Comparison of ENCODE assay signal across 8 mouse cellular contexts in the genomic region with DNA sequence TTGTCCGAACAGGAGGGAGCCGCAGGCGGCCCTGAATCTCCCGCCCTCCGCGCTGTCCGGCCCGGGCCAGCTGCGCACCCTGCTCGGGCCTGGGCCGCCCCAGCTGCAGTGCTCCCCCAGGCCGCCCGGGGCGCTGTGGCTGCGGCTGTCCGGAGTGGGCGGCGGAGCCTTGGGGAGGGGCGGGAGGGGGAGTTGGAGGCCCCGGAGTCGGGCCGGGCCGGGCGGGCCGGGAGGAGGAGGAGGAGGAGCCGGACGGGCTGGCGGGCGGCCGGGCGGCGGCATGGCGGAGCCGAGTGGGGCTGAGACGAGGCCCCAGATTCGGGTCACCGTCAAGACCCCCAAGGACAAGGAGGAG. TPM values are rescaled to one million over a fixed set of nuclear protein-coding genes. Genes with fewer than 3 reads are reported as not detected.
DNase-seq lines count a peak whose midpoint lies in the region; ATAC-seq and TF ChIP-seq lines count a peak whose summit lies in the region.

A gene (plus strand): TSS at position 234 of the 355 bp plus-strand sequence.

- H3K4me2 ChIP-seq in heart, embryonic 13.5 days, result peak within 1 kb of the TSS; percentile 85
- H3K4me2 ChIP-seq in liver, embryonic 12.5 days, result peak within 1 kb of the TSS; percentile 99

- H3K4me3 ChIP-seq in bone marrow, adult 2 months (replicated peaks; ENCODE audit: control insufficient read depth, low read depth, low read length), result peak within 1 kb of the TSS; percentile 98
- H3K4me3 ChIP-seq in heart, embryonic 13.5 days, result peak within 1 kb of the TSS; percentile 83
- H3K4me3 ChIP-seq in liver, embryonic 12.5 days, result peak within 1 kb of the TSS; percentile 84

- peak; percentile 44; the same call in 1 of the 2 replicates for TF ChIP-seq POLR2A in bone marrow, adult 2 months (IDR thresholded peaks at IDR 0.05; ENCODE audit: borderline replicate concordance, control insufficient read depth, low read depth, low read length)

- DNase-seq in B cell, adult 2 months, result peak; percentile 92 to 95
- DNase-seq in kidney, postnatal 10 days, result peak; percentile 96
- DNase-seq in naive thymus-derived CD4-positive, alpha-beta T cell, adult 2 months (ENCODE audit: low read depth), result peak; percentile 90
- peak; percentile 90 for DNase-seq in splenic B cell, adult 2 months (ENCODE audit: low read depth, low spot score)

- peaks cover 38% of the 10 kb centered on the region for H3K36me3 ChIP-seq in heart, embryonic 13.5 days
- peaks cover 34% of the 10 kb centered on the region for H3K36me3 ChIP-seq in liver, embryonic 12.5 days
- H3K36me3 ChIP-seq in splenic B cell, adult 2 months (ENCODE audit: control insufficient read depth, insufficient read depth, low read length, poor library complexity, severe bottlenecking), result peaks cover 3% of the 10 kb centered on the region; the same call in 1 of the 2 replicates

- WGBS in bone marrow, adult 2 months, result under 1% methylated on average over 30 of the region's 37 CpGs
- under 1% methylated on average over 25 of the region's 37 CpGs for WGBS in heart, embryonic 13.5 days
- under 1% methylated on average over 36 of the region's 37 CpGs for WGBS in liver, embryonic 12.5 days (ENCODE audit: insufficient replicate concordance)

- H3K9me3 ChIP-seq in heart, embryonic 13.5 days, result no peaks in the 10 kb centered on the region
- H3K9me3 ChIP-seq in liver, embryonic 12.5 days (replicated peaks), result no peaks in the 10 kb centered on the region

- peak within 1 kb of the TSS; percentile 85 for H3K27ac ChIP-seq in bone marrow, adult 2 months (ENCODE audit: control insufficient read depth, insufficient read depth, low read depth, low read length, poor library complexity)
- H3K27ac ChIP-seq in heart, embryonic 13.5 days (replicated peaks), result peak within 1 kb of the TSS; percentile 97
- H3K27ac ChIP-seq in liver, embryonic 12.5 days, result peak within 1 kb of the TSS; percentile 93

- peak within 1 kb of the TSS; percentile 97 for H3K9ac ChIP-seq in heart, embryonic 13.5 days
- peak within 1 kb of the TSS; percentile 94 for H3K9ac ChIP-seq in liver, embryonic 12.5 days

- peak; percentile 66 for ATAC-seq in erythroid progenitor cell, adult 5-6 weeks (replicated peaks; ENCODE audit: low FRiP score, poor library complexity, severe bottlenecking)
- peak; percentile 89 for ATAC-seq in heart, embryonic 13.5 days (ENCODE audit: extremely low read depth, insufficient number of reproducible peaks, low FRiP score, low TSS enrichment)
- peak; percentile 81 for ATAC-seq in liver, embryonic 12.5 days

- TF ChIP-seq CTCF in bone marrow, adult 2 months (IDR thresholded peaks at IDR 0.05; ENCODE audit: control insufficient read depth, insufficient read depth, low read length), result peak; percentile 66

- H3K4me1 ChIP-seq in bone marrow, adult 2 months (ENCODE audit: control insufficient read depth, insufficient read depth, low read length), result no peaks in the 10 kb centered on the region; the same call in 1 of the 2 replicates
- H3K4me1 ChIP-seq in heart, embryonic 13.5 days, result peaks cover 30% of the 10 kb centered on the region
- peaks cover 42% of the 10 kb centered on the region for H3K4me1 ChIP-seq in liver, embryonic 12.5 days

- no peaks in the 10 kb centered on the region for H3K27me3 ChIP-seq in heart, embryonic 13.5 days (replicated peaks)
- H3K27me3 ChIP-seq in liver, embryonic 12.5 days (replicated peaks), result no peaks in the 10 kb centered on the region
- H3K27me3 ChIP-seq in splenic B cell, adult 2 months (ENCODE audit: control insufficient read depth, insufficient read depth, low read length, poor library complexity, severe bottlenecking), result no peaks in the 10 kb centered on the region

RNA-seq across cellular contexts. Expression of the gene that starts here (rescaled TPM):
- 20.9 and 25.2 TPM in 2 replicates for polyA plus RNA-seq in bone marrow, adult 2 months (2011; ENCODE audit: insufficient read depth, insufficient read length, low replicate concordance, missing spikeins)
- 8.6 and 10.1 TPM in 2 replicates for total RNA-seq in erythroid progenitor cell, adult 5-6 weeks (2015; ENCODE audit: low replicate concordance)
- total RNA-seq in erythroid progenitor cell, adult 5-6 weeks (2017; ENCODE audit: low replicate concordance), result 6.3 and 7.6 TPM in 2 replicates
- 33.1 and 34.1 TPM in 2 replicates for polyA plus RNA-seq in heart, embryonic 13.5 days (2015; fragmentation: Nextera tagmentation; extraction: Ambion mirVana)
- 37.9 and 39.5 TPM in 2 replicates for polyA plus RNA-seq in liver, embryonic 12.5 days (2016; fragmentation: Nextera tagmentation; extraction: Ambion mirVana)

Comparison
In these comparisons a context has a peak if more than half of its experiments do, and no peak if none do; other contexts are left out.
1. Peak in every context shown above with its lines: DNase-seq, ATAC-seq, H3K4me3 ChIP-seq and H3K27ac ChIP-seq.